Mouse (Mus musculus): ENCODE measurements around the gene Daam1.

- no peak for TF ChIP-seq CTCF (IDR thresholded peaks at IDR 0.05; ENCODE audit: extremely low read depth, insufficient read depth, insufficient read length, insufficient replicate concordance)
- no peak for TF ChIP-seq POLR2A (IDR thresholded peaks at IDR 0.05; ENCODE audit: low read depth, low read length)
Observed at GRCm38 (mm10) chr12:71813761-71814160, 17.1 kb upstream of the Daam1 start.

All from spleen, adult 2 months (tissue).